Mouse (Mus musculus): ENCODE data around the gene Pik3c2g. TPM values are rescaled to one million over a fixed set of nuclear protein-coding genes. Genes with fewer than 3 reads are reported as not detected.

The Pik3c2g gene
- 3.3 TPM for polyA plus RNA-seq (2015; fragmentation: Illumina TruSeq; extraction: RNeasy Lipid Tissue Mini Kit (QIAGEN cat#74804); ENCODE audit: insufficient read depth, low read depth, low replicate concordance)

DNA sequence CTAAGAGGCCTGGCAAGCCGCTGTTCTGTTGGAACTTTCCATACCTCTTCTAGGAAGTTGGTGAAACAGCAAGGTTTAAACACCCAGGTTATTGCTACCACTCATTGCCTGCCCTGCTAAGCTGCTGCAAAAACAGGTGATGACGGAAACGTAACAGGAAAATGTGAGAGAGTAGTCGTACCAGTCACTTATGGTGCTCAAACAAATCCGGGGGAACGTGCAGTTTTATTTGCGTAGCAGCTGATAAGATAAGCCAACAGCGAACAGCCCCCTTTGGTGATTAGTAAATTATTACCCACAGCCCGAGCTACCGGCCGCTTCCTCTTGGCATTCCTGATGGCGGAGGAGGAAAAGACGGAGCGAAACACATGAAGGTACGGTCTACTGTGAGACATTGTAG is at the start of gene Pik3c2g:
TSS of gene Pik3c2g (plus strand) at position 330 of the 400 bp plus-strand sequence.

Other genes starting within 250 kb of the Pik3c2g start
- not detected for gene Rergl, start 85.2 kb upstream of the Pik3c2g start, polyA plus RNA-seq (2015; fragmentation: Illumina TruSeq; extraction: RNeasy Lipid Tissue Mini Kit (QIAGEN cat#74804); ENCODE audit: insufficient read depth, low read depth, low replicate concordance)

Measured in pancreas, adult 10 weeks (tissue).